Mouse (Mus musculus): ENCODE data around the gene Vmn1r56. TPM values are rescaled to one million over a fixed set of nuclear protein-coding genes. Genes with fewer than 3 reads are reported as not detected.
"Not testable (repeated sequence)": the region's sequence is repeated elsewhere in the genome, so short reads cannot be mapped to it uniquely, and the experiment has no call there.

The Vmn1r56 gene
- not detected for polyA plus RNA-seq (2017; shearing (Covaris generic))

DNA sequence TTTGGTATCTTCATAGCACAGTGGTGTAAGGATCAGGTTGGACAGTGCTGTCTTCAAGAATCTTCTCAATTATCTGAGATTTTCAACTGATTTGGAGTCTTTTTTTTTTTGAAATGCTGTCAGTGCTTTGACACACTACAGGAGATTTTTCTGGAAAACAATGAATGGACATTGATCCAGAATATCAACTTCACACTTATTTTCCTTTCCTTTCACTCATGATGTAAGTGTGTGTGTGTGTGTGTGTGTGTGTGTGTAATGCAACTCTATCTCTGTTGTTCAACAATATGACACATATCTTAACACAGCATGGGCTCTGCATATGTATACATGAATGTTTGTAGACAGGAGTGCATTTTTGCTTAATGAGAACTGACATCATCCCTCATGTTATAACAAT is at the start of gene Vmn1r56:
Gene Vmn1r56 (minus strand): TSS at position 101 of the 400 bp plus-strand sequence.
- not testable (repeated sequence) for ATAC-seq

DNA sequence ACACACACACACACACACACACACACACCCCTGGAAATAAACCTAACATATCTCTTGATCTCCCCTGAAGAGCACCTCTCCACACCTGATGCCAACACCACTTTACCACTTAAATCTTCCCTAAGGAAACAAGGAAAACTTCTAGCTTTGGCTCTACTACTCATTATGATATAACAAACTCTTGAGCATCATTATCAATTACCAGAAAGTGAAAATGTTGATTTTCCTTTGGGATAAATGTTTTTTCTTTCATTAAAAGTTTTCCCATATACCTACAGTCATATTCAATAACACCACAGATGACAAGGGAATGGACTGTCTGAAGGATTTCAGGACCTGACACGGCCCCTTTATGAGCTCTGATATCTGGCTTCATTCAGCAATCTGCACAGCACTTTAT is 21.6 kb upstream of the Vmn1r56 start, which contains the start of gene Vmn1r57:
Gene Vmn1r57 (plus strand): TSS at position 301 of the 400 bp plus-strand sequence.
- ATAC-seq: not testable (repeated sequence)

DNA sequence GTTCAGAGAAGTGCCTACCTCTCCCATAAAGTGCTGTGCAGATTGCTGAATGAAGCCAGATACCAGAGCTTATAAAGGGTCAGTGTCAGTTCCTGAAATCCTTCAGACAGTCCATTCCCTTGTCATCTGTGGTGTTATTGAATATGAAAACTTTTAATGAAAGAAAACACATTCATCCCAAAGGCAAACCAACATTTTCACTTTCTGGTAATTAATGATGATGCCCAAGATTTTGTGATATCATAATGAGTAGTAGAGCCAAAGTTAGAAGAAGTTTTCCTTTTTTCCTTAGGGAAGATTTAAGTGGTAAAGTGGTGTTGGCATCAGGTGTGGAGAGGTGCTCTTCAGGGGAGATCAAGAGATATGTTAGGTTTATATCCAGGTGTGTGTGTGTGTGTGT is 47.0 kb downstream of the Vmn1r56 start, which contains the start of gene Vmn1r55:
Gene Vmn1r55 (minus strand): TSS at position 101 of the 400 bp plus-strand sequence.
- ATAC-seq: not testable (repeated sequence)

Other genes starting within 250 kb of the Vmn1r56 start
- not detected for gene Sbk2, start 232.3 kb downstream of the Vmn1r56 start, polyA plus RNA-seq (2017; shearing (Covaris generic))
- gene Sbk3, start 225.6 kb downstream of the Vmn1r56 start, polyA plus RNA-seq (2017; shearing (Covaris generic)): not detected
- gene Zfp579, start 200.6 kb downstream of the Vmn1r56 start, polyA plus RNA-seq (2017; shearing (Covaris generic)): 1 to 10 TPM; 2.9 to 5.3 TPM
- 10 to 100 TPM; 33.3 to 55.4 TPM for gene Zfp524, start 182.3 kb downstream of the Vmn1r56 start, polyA plus RNA-seq (2017; shearing (Covaris generic))
- gene Fiz1, start 182.1 kb downstream of the Vmn1r56 start, polyA plus RNA-seq (2017; shearing (Covaris generic)): 10 to 100 TPM in 1 of 2 experiments, 1 to 10 TPM in 1; 8.1 to 10.1 TPM
- 10 to 100 TPM in 1 of 2 experiments, 1 to 10 TPM in 1; 5.6 to 19.0 TPM for gene Gm44973, start 181.3 kb downstream of the Vmn1r56 start, polyA plus RNA-seq (2017; shearing (Covaris generic))
- gene Zfp865, start 176.4 kb downstream of the Vmn1r56 start, polyA plus RNA-seq (2017; shearing (Covaris generic)): 1 to 10 TPM; 3.5 to 5.3 TPM
- under 1 TPM in 1 of 2 experiments, not detected in 1; 0.60 TPM for gene Ccdc106, start 176.2 kb downstream of the Vmn1r56 start, polyA plus RNA-seq (2017; shearing (Covaris generic))
- not detected for gene 4632433K11Rik, start 162.6 kb downstream of the Vmn1r56 start, polyA plus RNA-seq (2017; shearing (Covaris generic))
- gene Zfp784, start 158.3 kb downstream of the Vmn1r56 start, polyA plus RNA-seq (2017; shearing (Covaris generic)): 1 to 10 TPM; 2.5 to 3.1 TPM
- gene Zfp580, start 145.2 kb downstream of the Vmn1r56 start, polyA plus RNA-seq (2017; shearing (Covaris generic)): 1 to 10 TPM; 1.2 to 2.8 TPM
- gene U2af2, start 134.6 kb downstream of the Vmn1r56 start, polyA plus RNA-seq (2017; shearing (Covaris generic)): 10 to 100 TPM; 24.2 to 30.1 TPM
- 1 to 10 TPM; 7.0 to 8.3 TPM for gene Epn1, start 116.5 kb downstream of the Vmn1r56 start, polyA plus RNA-seq (2017; shearing (Covaris generic))
- not detected for gene Rfpl4, start 79.8 kb downstream of the Vmn1r56 start, polyA plus RNA-seq (2017; shearing (Covaris generic))
- gene Rasl2-9, start 70.8 kb downstream of the Vmn1r56 start, polyA plus RNA-seq (2017; shearing (Covaris generic)): under 1 TPM in 1 of 2 experiments, not detected in 1; 0.58 TPM
- under 1 TPM in 1 of 2 experiments, not detected in 1; 0.05 TPM for gene Vmn1r55, start 47.1 kb downstream of the Vmn1r56 start, polyA plus RNA-seq (2017; shearing (Covaris generic))
- gene Vmn1r57, start 21.7 kb upstream of the Vmn1r56 start, polyA plus RNA-seq (2017; shearing (Covaris generic)): not detected
- gene Gm5065, start 153.8 kb upstream of the Vmn1r56 start, polyA plus RNA-seq (2017; shearing (Covaris generic)): not detected
- gene Nlrp2, start 154.3 kb upstream of the Vmn1r56 start, polyA plus RNA-seq (2017; shearing (Covaris generic)): not detected
- under 1 TPM in 1 of 2 experiments, not detected in 1; 0.05 TPM for gene Vmn1r58, start 216.6 kb upstream of the Vmn1r56 start, polyA plus RNA-seq (2017; shearing (Covaris generic))